Mouse (Mus musculus) MEL (cell line): ENCODE measurements at regions not wholly inside any gene's neighbourhood (a gene's known extent, or its start where the extent isn't known, plus 50 kb on each side); places are given as distances from the start of the nearest gene placed in this dataset.

Experiments
- CTCF ChIP-seq, 3 experiments: IDR thresholded peaks in 2 of 3; conservative IDR thresholded peaks in 1 of 3; 2 replicates each; pipeline ENCODE4 v1.5.1; 2011 to 2012; ENCODE audit warnings: low read length in 3 of 3, low read depth in 2 of 3, mild to moderate bottlenecking in 2 of 3, improper control_type of control experiment in 1 of 3, inconsistent platforms in 1 of 3, mixed read lengths in 1 of 3, moderate library complexity in 1 of 3; ENCODE audit not compliant: control insufficient read depth in 1 of 3, insufficient read depth in 1 of 3, poor library complexity in 1 of 3, severe bottlenecking in 1 of 3
- EP300 ChIP-seq, 2 experiments: IDR thresholded peaks; 2 replicates each; pipeline ENCODE4 v1.6.1; 2011; ENCODE audit warnings: improper control_type of control experiment in 2 of 2, low read length in 2 of 2, low read depth in 1 of 2, mild to moderate bottlenecking in 1 of 2
- ETS1 ChIP-seq: IDR thresholded peaks from 2 replicates; pipeline ENCODE4 v1.6.1; 2012; ENCODE audit warnings: low read depth, mild to moderate bottlenecking, inconsistent platforms, low read length, improper control_type of control experiment, moderate library complexity
- GATA1 ChIP-seq: IDR thresholded peaks from 2 replicates; pipeline ENCODE4 v1.6.1; 2011; ENCODE audit warnings: low read depth, low read length, improper control_type of control experiment
- HCFC1 ChIP-seq: IDR thresholded peaks from 2 replicates; pipeline ENCODE4 v1.6.1; 2012; ENCODE audit warnings: low read depth, mild to moderate bottlenecking, inconsistent platforms, low read length, improper control_type of control experiment, moderate library complexity
- KAT2A ChIP-seq: conservative IDR thresholded peaks from 2 replicates; pipeline ENCODE4 v1.6.1; 2012; ENCODE audit warnings: low read depth, low read length, improper control_type of control experiment, inconsistent platforms
- MAZ ChIP-seq: IDR thresholded peaks from 2 replicates; pipeline ENCODE4 v1.6.1; 2012; ENCODE audit warnings: low read depth, mild to moderate bottlenecking, inconsistent platforms, low read length, improper control_type of control experiment
- MYC ChIP-seq: IDR thresholded peaks from 2 replicates; pipeline ENCODE4 v1.6.1; 2011; ENCODE audit warnings: low read depth, mild to moderate bottlenecking, low read length, improper control_type of control experiment, moderate library complexity
- NELFE ChIP-seq: IDR thresholded peaks from 2 replicates; pipeline ENCODE4 v1.6.1; 2011; ENCODE audit warnings: low read depth, low read length, improper control_type of control experiment
- POLR2A ChIP-seq, 2 experiments: IDR thresholded peaks; 2 replicates each; pipeline ENCODE4 v1.6.1; 2011 to 2012; ENCODE audit warnings: low read length in 2 of 2, mild to moderate bottlenecking in 2 of 2, control low read depth in 1 of 2, improper control_type of control experiment in 1 of 2, low read depth in 1 of 2, moderate library complexity in 1 of 2; ENCODE audit not compliant: control insufficient read depth in 1 of 2, insufficient read depth in 1 of 2, poor library complexity in 1 of 2
- POLR2AphosphoS2 ChIP-seq: IDR thresholded peaks from 2 replicates; pipeline ENCODE4 v1.6.1; 2011; ENCODE audit warnings: low read length, improper control_type of control experiment
- SIN3A ChIP-seq: IDR thresholded peaks from 2 replicates; pipeline ENCODE4 v1.6.1; 2012; ENCODE audit warnings: low read length, improper control_type of control experiment, inconsistent platforms
- SMC3 ChIP-seq: IDR thresholded peaks from 2 replicates; pipeline ENCODE4 v1.6.1; 2011; ENCODE audit warnings: low read depth, low read length, improper control_type of control experiment
- TBP ChIP-seq: IDR thresholded peaks from 2 replicates; pipeline ENCODE4 v1.8.0; 2011; ENCODE audit warnings: low read depth, low read length, improper control_type of control experiment

GRCm38 (mm10) chr11:45203446-45203845, 586.3 kb downstream of the Ebf1 start:
- TF ChIP-seq EP300 (IDR thresholded peaks at IDR 0.05; ENCODE audit: low read depth in 1 of 2, low read length in 2 of 2), result no peak
- TF ChIP-seq POLR2A (IDR thresholded peaks at IDR 0.05; ENCODE audit: control insufficient read depth in 1 of 2, insufficient read depth in 1 of 2, low read depth in 1 of 2, low read length in 2 of 2, poor library complexity in 1 of 2), result no peak
- TF ChIP-seq CTCF (IDR thresholded peaks at IDR 0.05 in 2 of 3, conservative IDR thresholded peaks at IDR 0.05 in 1 of 3; ENCODE audit: control insufficient read depth in 1 of 3, insufficient read depth in 1 of 3, low read depth in 2 of 3, low read length in 3 of 3, poor library complexity in 1 of 3, severe bottlenecking in 1 of 3), result no peak
- TF ChIP-seq NELFE, result no peak
- TF ChIP-seq ETS1, result no peak
- no peak for TF ChIP-seq TBP
- no peak for TF ChIP-seq SMC3
- TF ChIP-seq HCFC1, result no peak
- no peak for TF ChIP-seq POLR2AphosphoS2
- no peak for TF ChIP-seq KAT2A
- TF ChIP-seq MYC, result no peak
- no peak for TF ChIP-seq MAZ
- TF ChIP-seq SIN3A, result no peak
- no peak for TF ChIP-seq GATA1
